Mouse (Mus musculus) lung, postnatal 0 days (tissue): Measurements from ENCODE around the gene Lum. TPM values are rescaled to one million over a fixed set of nuclear protein-coding genes. Genes with fewer than 3 reads are reported as not detected.

ENCODE experiments used
- ATAC-seq: fragments of 200-750 bp; cut with Nextera tagmentation; 2 replicates; pipeline ENCODE4 v1.8.0; 2017; ENCODE audit warnings: moderate library complexity
- DNase-seq: peaks from one replicate; pipeline ENCODE4 v3.0.0-alpha.2; 2016; ENCODE audit warnings: low spot score
- H3K27ac ChIP-seq: fragments of 300-500 bp; sonication (generic); 2 replicates; pipeline ENCODE4 v1.5.1; 2014; ENCODE audit warnings: antibody characterized with exemption, mild to moderate bottlenecking, low read length, mixed read lengths
- H3K27me3 ChIP-seq: fragments of 300-500 bp; sonication (generic); replicated peaks from 2 replicates; pipeline ENCODE4 v1.6.1; 2014; ENCODE audit warnings: low read length, mixed read lengths; ENCODE audit not compliant: insufficient read depth
- H3K36me3 ChIP-seq: fragments of 300-500 bp; sonication (generic); 2 replicates; pipeline ENCODE4 v1.6.1; 2014; ENCODE audit warnings: low read length, mixed read lengths; ENCODE audit not compliant: insufficient read depth
- H3K4me1 ChIP-seq: fragments of 300-500 bp; sonication (generic); 2 replicates; pipeline ENCODE4 v1.6.1; 2014; ENCODE audit warnings: antibody characterized with exemption, low read depth, low read length, mixed read lengths; ENCODE audit not compliant: insufficient read depth
- H3K4me2 ChIP-seq: fragments of 300-500 bp; sonication (generic); replicated peaks from 2 replicates; pipeline ENCODE4 v1.6.1; 2014; ENCODE audit warnings: low read depth, mild to moderate bottlenecking, low read length, moderate library complexity, mixed read lengths
- H3K4me3 ChIP-seq: fragments of 300-500 bp; sonication (generic); 2 replicates; pipeline ENCODE4 v1.5.1; 2014; ENCODE audit warnings: low read depth, low read length
- H3K9ac ChIP-seq: fragments of 300-500 bp; sonication (generic); replicated peaks from 2 replicates; pipeline ENCODE4 v1.6.1; 2014; ENCODE audit warnings: low read depth, mild to moderate bottlenecking
- H3K9me3 ChIP-seq: fragments of 300-500 bp; sonication (generic); 2 replicates; pipeline ENCODE4 v1.6.1; 2016; ENCODE audit warnings: low read length, mixed read lengths
- CTCF ChIP-seq: IDR thresholded peaks from 2 replicates; pipeline ENCODE4 v1.5.1; 2016; ENCODE audit warnings: antibody characterized with exemption, mild to moderate bottlenecking
- EP300 ChIP-seq: IDR thresholded peaks from 2 replicates; pipeline ENCODE4 v1.6.1; 2016; ENCODE audit warnings: antibody characterized with exemption, mild to moderate bottlenecking, control low read depth
- WGBS: fragments of 180-500 bp; shearing (Covaris S2); extraction: QIAGEN DNeasy Blood & Tissue Kit; methylation state at CpG from one replicate; pipeline ENCODE4 v1.1.7; 2014; 5-methylcytosine and 5-hydroxymethylcytosine counted together
- polyA plus RNA-seq: library from polyadenylated mRNA; unstranded; fragments of >200 nt; fragmentation: Nextera tagmentation; extraction: Ambion mirVana; gene quantifications from 2 replicates; pipeline ENCODE4 v1.2.1, GENCODE M21; 2015

Gene Lum
- 2.8 and 3.4 TPM in 2 replicates for polyA plus RNA-seq

DNA sequence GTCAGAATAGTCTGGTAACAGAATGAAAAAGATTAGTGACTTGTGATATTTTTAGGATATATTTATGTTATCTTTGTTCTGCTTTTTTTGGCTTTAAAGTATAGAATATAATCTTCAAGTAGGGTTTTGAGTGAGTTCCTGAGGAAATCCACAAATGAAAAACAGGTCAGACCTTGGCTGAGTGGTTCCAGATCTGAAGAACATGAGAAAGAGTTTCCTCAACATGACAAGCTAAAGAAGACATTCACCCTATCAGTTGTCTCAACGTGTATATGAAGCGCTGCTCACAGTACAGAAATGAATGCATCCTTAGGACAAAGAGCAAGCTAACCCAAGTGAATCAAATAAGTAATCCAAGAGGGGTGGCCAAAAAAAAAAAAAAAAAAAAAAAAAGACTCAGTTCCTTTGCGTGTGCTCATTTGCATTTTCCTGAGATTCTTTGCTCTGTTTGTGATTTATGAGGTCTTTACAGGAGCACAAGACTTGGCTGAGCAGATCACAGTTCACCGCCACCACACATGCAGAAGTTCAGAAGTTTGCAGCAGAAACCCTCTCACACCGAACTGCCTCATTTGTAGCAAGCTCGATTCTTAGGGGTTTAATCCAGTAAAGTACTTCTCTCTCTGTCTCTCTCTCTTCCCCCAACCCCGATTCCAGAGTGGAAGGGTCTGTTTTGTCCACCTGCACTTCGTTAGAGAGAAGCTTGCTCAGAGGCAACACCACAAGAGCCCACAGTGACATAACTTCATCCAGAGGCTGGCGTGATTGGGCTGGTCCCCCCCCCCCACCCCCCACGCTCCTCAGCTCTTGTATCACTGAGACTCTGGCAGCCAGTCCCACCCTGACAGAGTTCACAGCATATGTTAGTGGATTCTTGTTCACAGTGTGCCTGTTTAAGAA lies at the start of gene Lum:
Lum (plus strand) TSS at position 172 of the 900 bp plus-strand sequence.
- no peak within 1 kb of the TSS for H3K4me2 ChIP-seq
- no peak for TF ChIP-seq EP300
- no peak for TF ChIP-seq CTCF
- H3K27ac ChIP-seq, result no peak within 1 kb of the TSS
- WGBS, result 44% methylated on average over 10 of the region's 10 CpGs
- H3K9me3 ChIP-seq, result no peaks in the 10 kb centered on the region
- H3K27me3 ChIP-seq, result no peaks in the 10 kb centered on the region
- H3K36me3 ChIP-seq, result no peaks in the 10 kb centered on the region
- DNase-seq, result no peak
- H3K4me1 ChIP-seq, result no peaks in the 10 kb centered on the region
- ATAC-seq, result no peak
- H3K9ac ChIP-seq, result no peak within 1 kb of the TSS
- no peak within 1 kb of the TSS for H3K4me3 ChIP-seq

DNA sequence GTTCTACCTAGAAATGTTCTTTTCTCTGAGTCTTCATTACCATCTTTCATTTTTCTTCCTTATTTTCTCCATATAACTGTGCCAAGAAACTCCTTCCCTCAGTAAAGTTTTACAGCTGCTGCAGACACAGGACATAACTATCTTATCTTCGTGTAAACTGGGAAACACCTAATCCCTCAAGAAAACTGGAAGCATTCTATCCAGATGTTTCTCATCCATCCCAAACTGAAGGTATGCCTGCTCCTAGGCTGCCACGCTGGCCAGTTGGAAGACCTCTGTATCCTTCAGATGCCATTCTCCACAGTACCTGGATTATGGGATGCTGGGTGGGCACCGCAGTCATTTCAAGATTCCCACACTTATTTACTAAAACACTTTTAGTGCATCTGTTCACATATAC lies 41.6 kb upstream of the Lum start:
- no peak for ATAC-seq
- Histone ChIP-seq H3K4me1 (no peaks in the 10 kb centered on the region), H3K9ac (no peak overlapping the region), H3K27me3 (no peaks in the 10 kb centered on the region), H3K4me3 (no peak overlapping the region), H3K9me3 (no peaks in the 10 kb centered on the region), H3K36me3 (no peaks in the 10 kb centered on the region), H3K27ac (no peak overlapping the region), H3K4me2 (no peak overlapping the region)
- no peak for TF ChIP-seq EP300
- DNase-seq, result peak; percentile 9
- WGBS, result 65% methylated on average over 3 of the region's 3 CpGs

DNA sequence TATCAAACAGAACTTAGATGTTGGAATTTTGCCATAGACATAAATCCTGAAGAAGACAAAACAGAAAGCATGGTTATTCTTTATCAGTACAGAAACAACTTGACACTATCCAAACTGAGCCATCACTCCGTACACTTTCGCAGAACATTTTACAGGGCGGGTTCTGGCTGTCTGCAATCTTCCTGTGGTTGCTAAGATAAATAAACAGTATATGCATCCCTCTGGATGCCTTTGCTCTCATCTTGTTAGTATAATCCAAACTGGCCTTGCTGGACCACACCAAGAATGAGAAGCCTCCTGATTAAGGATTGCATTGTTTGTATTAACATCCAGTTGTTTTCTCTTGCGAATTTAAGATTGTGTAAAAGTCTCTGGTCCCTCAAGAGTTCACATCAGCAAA lies 29.2 kb upstream of the Lum start:
- no peaks in the 10 kb centered on the region for H3K36me3 ChIP-seq
- 51% methylated on average over 4 of the region's 4 CpGs for WGBS
- H3K4me2 ChIP-seq, result no peak overlapping the region
- TF ChIP-seq CTCF, result no peak
- TF ChIP-seq EP300, result no peak
- DNase-seq (no peak), ATAC-seq (no peak)
- no peaks in the 10 kb centered on the region for H3K4me1 ChIP-seq
- no peak overlapping the region for H3K27ac ChIP-seq
- H3K9me3 ChIP-seq, result no peaks in the 10 kb centered on the region
- no peak overlapping the region for H3K9ac ChIP-seq
- no peak overlapping the region for H3K4me3 ChIP-seq
- no peaks in the 10 kb centered on the region for H3K27me3 ChIP-seq

DNA sequence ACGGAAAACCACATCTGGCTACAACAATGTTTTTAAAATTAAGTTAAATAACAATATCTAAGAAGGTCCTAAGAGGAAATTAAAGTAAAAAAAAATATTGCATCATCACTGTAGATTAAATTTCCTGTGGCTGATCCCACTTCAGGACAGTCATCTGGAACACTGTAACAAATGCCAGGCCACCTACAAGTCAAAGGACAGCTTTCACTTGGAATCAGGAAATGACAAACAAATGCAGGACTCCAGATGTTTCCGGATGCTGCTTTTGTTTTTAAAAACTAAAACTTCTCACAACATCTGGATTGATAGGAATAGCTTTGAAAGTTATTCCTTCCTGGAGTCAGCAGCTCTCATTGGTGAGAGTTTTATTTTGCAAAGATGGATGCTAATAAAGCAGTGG lies 28.0 kb upstream of the Lum start:
- no peaks in the 10 kb centered on the region for H3K27me3 ChIP-seq
- peak; percentile 60 for DNase-seq
- ATAC-seq, result peak; percentile 26; the same call in 1 of the 2 replicates
- no peaks in the 10 kb centered on the region for H3K36me3 ChIP-seq
- peak; percentile 38; the same call in 1 of the 2 replicates for TF ChIP-seq EP300
- TF ChIP-seq CTCF, result no peak
- H3K27ac ChIP-seq, result no peak overlapping the region
- H3K9me3 ChIP-seq, result no peaks in the 10 kb centered on the region
- no peak overlapping the region for H3K9ac ChIP-seq
- H3K4me1 ChIP-seq, result no peaks in the 10 kb centered on the region
- WGBS, result 24% methylated on average over 2 of the region's 2 CpGs
- H3K4me3 ChIP-seq, result no peak overlapping the region
- H3K4me2 ChIP-seq, result no peak overlapping the region

DNA sequence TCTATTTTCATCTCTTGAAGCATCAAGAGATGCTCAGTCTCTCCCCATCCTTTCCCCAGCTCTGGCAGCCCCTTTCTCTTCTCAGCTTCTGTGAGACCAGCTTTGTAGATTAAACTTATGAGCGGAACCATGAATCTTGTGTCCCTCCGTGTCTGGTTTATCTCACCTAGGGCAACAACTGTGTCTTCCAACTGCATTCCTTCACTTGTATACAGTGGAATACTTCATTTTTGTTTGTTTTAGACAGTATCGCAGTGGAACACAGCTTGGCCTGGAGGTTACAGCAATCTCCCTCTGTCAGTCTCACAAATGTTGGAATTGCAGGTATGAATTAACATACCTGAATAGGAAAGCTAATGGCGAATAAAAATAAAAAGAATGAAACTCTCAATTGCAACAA lies 26.7 kb upstream of the Lum start:
- H3K27ac ChIP-seq, result no peak overlapping the region
- no peak overlapping the region for H3K4me3 ChIP-seq
- TF ChIP-seq EP300 (no peak), CTCF (no peak)
- H3K27me3 ChIP-seq, result no peaks in the 10 kb centered on the region
- WGBS, result 88% methylated on average over 4 of the region's 4 CpGs
- H3K36me3 ChIP-seq, result no peaks in the 10 kb centered on the region
- H3K4me1 ChIP-seq, result no peaks in the 10 kb centered on the region
- DNase-seq (no peak), ATAC-seq (no peak)
- H3K9me3 ChIP-seq, result no peaks in the 10 kb centered on the region
- H3K4me2 ChIP-seq, result no peak overlapping the region
- no peak overlapping the region for H3K9ac ChIP-seq

DNA sequence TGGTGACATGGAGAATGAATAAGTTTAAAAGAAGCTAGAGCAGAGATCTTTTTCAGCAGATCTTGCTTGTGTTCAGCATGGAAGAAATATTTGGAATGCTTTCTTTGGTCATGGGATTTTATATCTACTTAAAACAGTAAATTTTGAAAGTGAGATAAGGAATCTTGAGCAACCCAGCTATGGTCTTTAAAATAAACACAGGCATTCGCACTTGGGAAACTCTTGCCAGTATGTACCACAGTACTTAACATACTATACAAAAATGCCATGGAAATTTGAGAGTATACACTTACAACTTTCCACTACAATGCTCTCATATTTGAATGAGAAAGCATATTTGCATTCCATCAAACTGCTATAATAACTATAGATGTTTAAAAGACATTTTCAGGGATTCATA lies 17.2 kb upstream of the Lum start:
- Histone ChIP-seq H3K27ac (no peak overlapping the region), H3K27me3 (no peaks in the 10 kb centered on the region), H3K9ac (no peak overlapping the region), H3K4me3 (no peak overlapping the region), H3K4me2 (no peak overlapping the region), H3K9me3 (no peaks in the 10 kb centered on the region), H3K4me1 (no peaks in the 10 kb centered on the region), H3K36me3 (no peaks in the 10 kb centered on the region)
- DNase-seq (peak; percentile 45), ATAC-seq (peak; percentile 62)
- no peak; the same call in none of the 2 replicates for TF ChIP-seq EP300
- no peak for TF ChIP-seq CTCF
- 0% methylated on average over 1 of the region's 1 CpGs for WGBS
